In the genomic region with DNA sequence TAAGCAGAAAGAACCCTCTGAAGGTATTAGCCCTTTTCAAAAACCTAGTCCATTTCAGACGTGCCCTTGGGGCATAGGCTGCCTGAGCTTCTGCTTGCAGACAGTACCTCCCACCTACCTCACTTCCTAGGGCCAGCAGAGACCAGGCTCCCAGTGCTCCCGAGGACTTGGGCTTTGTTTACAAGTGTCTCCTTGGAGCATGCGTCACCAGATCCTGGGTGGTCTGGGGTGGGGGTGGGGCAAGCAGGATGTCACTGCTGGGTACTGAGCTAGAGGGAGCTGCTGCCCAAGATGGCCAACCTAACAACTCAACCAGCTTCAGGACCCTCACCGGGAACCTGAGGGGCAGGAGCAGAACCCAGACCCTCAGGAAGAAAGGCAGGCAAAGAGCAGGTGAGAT, we compare ENCODE assay signal across 14 mouse cellular contexts.
DNase-seq lines count a peak whose midpoint lies in the region; ATAC-seq lines count a peak whose summit lies in the region.
"Had no signal": no experiment of that assay in that cellular context is flagged by ENCODE, and none has a peak within 500 bp of the region (broad histone marks: within the 10 kb centered on the region; RNA-seq: fewer than 3 reads in every experiment).

No protein-coding gene starts in this region.

- peaks cover 38% of the 10 kb centered on the region for H3K36me3 ChIP-seq in heart, embryonic 13.5 days
- H3K36me3 ChIP-seq in lung, embryonic 15.5 days, result peaks cover 23% of the 10 kb centered on the region
- H3K36me3 ChIP-seq in intestine, embryonic 15.5 days, result peaks cover 16% of the 10 kb centered on the region
- peaks cover 20% of the 10 kb centered on the region; the same call in 1 of the 2 replicates for H3K36me3 ChIP-seq in stomach, embryonic 15.5 days
- H3K36me3 ChIP-seq: hindbrain, embryonic 12.5 days had no signal

- peaks cover 77% of the 10 kb centered on the region for H3K4me1 ChIP-seq in heart, embryonic 13.5 days
- peaks cover 38% of the 10 kb centered on the region for H3K4me1 ChIP-seq in lung, embryonic 15.5 days
- H3K4me1 ChIP-seq in intestine, embryonic 15.5 days (replicated peaks), result peaks cover 9% of the 10 kb centered on the region
- peaks cover 16% of the 10 kb centered on the region for H3K4me1 ChIP-seq in stomach, embryonic 15.5 days

- no peaks in the 10 kb centered on the region for H3K9me3 ChIP-seq in heart, embryonic 13.5 days
- H3K9me3 ChIP-seq in lung, embryonic 15.5 days, result no peaks in the 10 kb centered on the region
- no peaks in the 10 kb centered on the region for H3K9me3 ChIP-seq in intestine, embryonic 15.5 days
- no peaks in the 10 kb centered on the region for H3K9me3 ChIP-seq in stomach, embryonic 15.5 days
- H3K9me3 ChIP-seq: hindbrain, embryonic 12.5 days had no signal

- no peak overlapping the region for H3K4me3 ChIP-seq in heart, embryonic 13.5 days
- no peak overlapping the region for H3K4me3 ChIP-seq in lung, embryonic 15.5 days
- no peak overlapping the region for H3K4me3 ChIP-seq in intestine, embryonic 15.5 days (replicated peaks)
- H3K4me3 ChIP-seq in stomach, embryonic 15.5 days (replicated peaks), result no peak overlapping the region
- H3K4me3 ChIP-seq: hindbrain, embryonic 12.5 days had no signal

- no peak for ATAC-seq in heart, embryonic 13.5 days (ENCODE audit: extremely low read depth, insufficient number of reproducible peaks, low FRiP score, low TSS enrichment)
- peak; percentile 49; the same call in 1 of the 2 replicates for ATAC-seq in lung, embryonic 15.5 days (ENCODE audit: borderline replicate concordance, extremely low read depth, low FRiP score, low TSS enrichment)
- peak; percentile 48 for ATAC-seq in intestine, embryonic 15.5 days
- 0 out of 2 replicates have a peak, but pooled peaks have one; percentile 32 for ATAC-seq in stomach, embryonic 15.5 days (ENCODE audit: insufficient read depth, low FRiP score, low read depth)
- ATAC-seq: forebrain, embryonic 16.5 days had no signal

- H3K4me2 ChIP-seq in heart, embryonic 13.5 days, result no peak overlapping the region
- H3K4me2 ChIP-seq in lung, embryonic 15.5 days, result no peak overlapping the region
- no peak overlapping the region for H3K4me2 ChIP-seq in intestine, embryonic 15.5 days (replicated peaks)
- no peak overlapping the region for H3K4me2 ChIP-seq in stomach, embryonic 15.5 days
- H3K4me2 ChIP-seq: hindbrain, embryonic 12.5 days; midbrain, embryonic 11.5 days had no signal

- peak overlapping the region; percentile 68 for H3K27ac ChIP-seq in heart, embryonic 13.5 days (replicated peaks)
- peak overlapping the region; percentile 8; the same call in 1 of the 2 replicates for H3K27ac ChIP-seq in lung, embryonic 15.5 days
- no peak overlapping the region for H3K27ac ChIP-seq in intestine, embryonic 15.5 days
- peak overlapping the region; percentile 48; the same call in 1 of the 2 replicates for H3K27ac ChIP-seq in stomach, embryonic 15.5 days
- H3K27ac ChIP-seq: hindbrain, embryonic 12.5 days had no signal

- no peak for DNase-seq in heart, postnatal 25 days (ENCODE audit: low spot score)
- no peak for DNase-seq in lung, postnatal 10 days
- no peak for DNase-seq in layer of hippocampus, adult 18-20 months (ENCODE audit: low spot score in 2 of 2)
- no peak for DNase-seq in cerebellum, postnatal 10 days
- DNase-seq: adrenal gland, postnatal 25 days; cerebellum, postnatal 25 days; thymus, postnatal 14 days had no signal

- intact Hi-C loops in heart, postnatal 25 days (cut with DNase I), result no loop called here

- peak overlapping the region; percentile 33; the same call in 1 of the 2 replicates for H3K9ac ChIP-seq in heart, embryonic 13.5 days
- H3K9ac ChIP-seq in lung, embryonic 15.5 days, result no peak overlapping the region
- H3K9ac ChIP-seq in intestine, embryonic 15.5 days, result no peak overlapping the region
- no peak overlapping the region for H3K9ac ChIP-seq in stomach, embryonic 15.5 days
- H3K9ac ChIP-seq: hindbrain, embryonic 12.5 days had no signal

- 28% methylated on average over 4 of the region's 4 CpGs for WGBS in heart, embryonic 13.5 days
- 24% methylated on average over 4 of the region's 4 CpGs for whole genome bisulfite sequencing in lung, embryonic 15.5 days
- WGBS in intestine, embryonic 15.5 days, result 25% methylated on average over 4 of the region's 4 CpGs
- WGBS in stomach, embryonic 15.5 days, result 15% methylated on average over 4 of the region's 4 CpGs

- H3K27me3 ChIP-seq in heart, embryonic 13.5 days (replicated peaks), result no peaks in the 10 kb centered on the region
- no peaks in the 10 kb centered on the region for H3K27me3 ChIP-seq in lung, embryonic 15.5 days
- no peaks in the 10 kb centered on the region for H3K27me3 ChIP-seq in intestine, embryonic 15.5 days (replicated peaks)
- H3K27me3 ChIP-seq in stomach, embryonic 15.5 days (replicated peaks), result no peaks in the 10 kb centered on the region
- H3K27me3 ChIP-seq: hindbrain, embryonic 12.5 days had no signal
